Mouse (Mus musculus): ENCODE results near the gene Cmtm2a. TPM values are rescaled to one million over a fixed set of nuclear protein-coding genes. Genes with fewer than 3 reads are reported as not detected.
A peak's percentile ranks its signal among the peaks of the same experiment; 100 is the strongest.
"Not testable (repeated sequence)": the region's sequence is repeated elsewhere in the genome, so short reads cannot be mapped to it uniquely, and the experiment has no call there.

Cmtm2a gene
- total RNA-seq (2014; rRNA removed) (not detected in 2 replicates), polyA plus RNA-seq (2015; fragmentation: Nextera tagmentation; extraction: Ambion mirVana) (not detected in 2 replicates)

- H3K4me2 ChIP-seq (ENCODE audit: low read depth, low read length, poor library complexity, severe bottlenecking); ATAC-seq (ENCODE audit: low FRiP score); DNase-seq (ENCODE audit: low spot score); H3K27ac ChIP-seq (ENCODE audit: low read depth, low read length); H3K36me3 ChIP-seq (ENCODE audit: insufficient read depth, low read length); H3K27me3 ChIP-seq (ENCODE audit: insufficient read depth, low read length); H3K9me3 ChIP-seq (ENCODE audit: low read length); H3K4me1 ChIP-seq (ENCODE audit: insufficient read depth, low read length); H3K9ac ChIP-seq (replicated peaks; ENCODE audit: low read length, poor library complexity, severe bottlenecking); H3K4me3 ChIP-seq (ENCODE audit: low read depth, low read length): not testable (repeated sequence)
- 92% methylated on average over 12 of the region's 12 CpGs for WGBS
These were observed at the start of gene Cmtm2a for GRCm38 (mm10) chr8:104293081-104293480. Cmtm2a (minus strand) TSS chr8:104293181.

- no peak overlapping the region for H3K4me3 ChIP-seq (ENCODE audit: low read depth, low read length)
- no peaks in the 10 kb centered on the region for H3K9me3 ChIP-seq (ENCODE audit: low read length)
- 0 out of 2 replicates have a peak, but pooled peaks cover 2% of the 10 kb centered on the region for H3K36me3 ChIP-seq (ENCODE audit: insufficient read depth, low read length)
- H3K27me3 ChIP-seq (ENCODE audit: insufficient read depth, low read length): no peaks in the 10 kb centered on the region
- DNase-seq (ENCODE audit: low spot score) (no peak), ATAC-seq (ENCODE audit: low FRiP score) (no peak)
- H3K4me1 ChIP-seq (ENCODE audit: insufficient read depth, low read length): no peaks in the 10 kb centered on the region
- no peak overlapping the region for H3K9ac ChIP-seq (replicated peaks; ENCODE audit: low read length, poor library complexity, severe bottlenecking)
- TF ChIP-seq CTCF (IDR thresholded peaks at IDR 0.05): no peak
- H3K27ac ChIP-seq (ENCODE audit: low read depth, low read length): no peak overlapping the region
- no peak overlapping the region for H3K4me2 ChIP-seq (ENCODE audit: low read depth, low read length, poor library complexity, severe bottlenecking)
- 93% methylated on average over 5 of the region's 5 CpGs for WGBS
These were observed 49.4 kb upstream of the Cmtm2a start for GRCm38 (mm10) chr8:104342426-104342825.

GRCm38 (mm10) chr8:104341678-104342077 is 48.7 kb upstream of the Cmtm2a start:
- Histone ChIP-seq H3K4me1 (ENCODE audit: insufficient read depth, low read length) (no peaks in the 10 kb centered on the region), H3K27ac (ENCODE audit: low read depth, low read length) (no peak overlapping the region), H3K9ac (replicated peaks; ENCODE audit: low read length, poor library complexity, severe bottlenecking) (no peak overlapping the region), H3K27me3 (ENCODE audit: insufficient read depth, low read length) (no peaks in the 10 kb centered on the region), H3K36me3 (ENCODE audit: insufficient read depth, low read length) (0 out of 2 replicates have a peak, but pooled peaks cover 2% of the 10 kb centered on the region), H3K9me3 (ENCODE audit: low read length) (no peaks in the 10 kb centered on the region), H3K4me2 (ENCODE audit: low read depth, low read length, poor library complexity, severe bottlenecking) (peak overlapping the region; percentile 89), H3K4me3 (ENCODE audit: low read depth, low read length) (peak overlapping the region; percentile 59; the same call in 1 of the 2 replicates)
- TF ChIP-seq CTCF (IDR thresholded peaks at IDR 0.05): no peak
- ATAC-seq (ENCODE audit: low FRiP score) (0 out of 2 replicates have a peak, but pooled peaks have one; percentile 5), DNase-seq (ENCODE audit: low spot score) (no peak)
- WGBS: 42% methylated on average over 6 of the region's 6 CpGs

- H3K4me1 ChIP-seq (ENCODE audit: insufficient read depth, low read length): no peaks in the 10 kb centered on the region
- H3K4me2 ChIP-seq (ENCODE audit: low read depth, low read length, poor library complexity, severe bottlenecking): peak overlapping the region; percentile 89
- 0% methylated on average over 22 of the region's 24 CpGs for WGBS
- no peaks in the 10 kb centered on the region for H3K9me3 ChIP-seq (ENCODE audit: low read length)
- peak; percentile 67 for ATAC-seq (ENCODE audit: low FRiP score)
- no peak for TF ChIP-seq CTCF (IDR thresholded peaks at IDR 0.05)
- H3K4me3 ChIP-seq (ENCODE audit: low read depth, low read length): peak overlapping the region; percentile 59
- H3K27ac ChIP-seq (ENCODE audit: low read depth, low read length): peak overlapping the region; percentile 48
- DNase-seq (ENCODE audit: low spot score): peak; percentile 83
- H3K27me3 ChIP-seq (ENCODE audit: insufficient read depth, low read length): no peaks in the 10 kb centered on the region
- peak overlapping the region; percentile 63 for H3K9ac ChIP-seq (replicated peaks; ENCODE audit: low read length, poor library complexity, severe bottlenecking)
- H3K36me3 ChIP-seq (ENCODE audit: insufficient read depth, low read length): 0 out of 2 replicates have a peak, but pooled peaks cover 2% of the 10 kb centered on the region
These were observed 48.2 kb upstream of the Cmtm2a start for GRCm38 (mm10) chr8:104341106-104341561.

GRCm38 (mm10) chr8:104340233-104341105 is 47.5 kb upstream of the Cmtm2a start:
- peak overlapping the region; percentile 59 for H3K4me3 ChIP-seq (ENCODE audit: low read depth, low read length)
- DNase-seq (ENCODE audit: low spot score) (peak; percentile 73), ATAC-seq (ENCODE audit: low FRiP score) (peak; percentile 68)
- peak overlapping the region; percentile 48 for H3K27ac ChIP-seq (ENCODE audit: low read depth, low read length)
- H3K36me3 ChIP-seq (ENCODE audit: insufficient read depth, low read length): 0 out of 2 replicates have a peak, but pooled peaks cover 2% of the 10 kb centered on the region
- H3K4me1 ChIP-seq (ENCODE audit: insufficient read depth, low read length): no peaks in the 10 kb centered on the region
- WGBS: under 1% methylated on average over 52 of the region's 54 CpGs
- TF ChIP-seq CTCF (IDR thresholded peaks at IDR 0.05): peak; percentile 70
- H3K9me3 ChIP-seq (ENCODE audit: low read length): no peaks in the 10 kb centered on the region
- H3K27me3 ChIP-seq (ENCODE audit: insufficient read depth, low read length): no peaks in the 10 kb centered on the region
- peak overlapping the region; percentile 89 for H3K4me2 ChIP-seq (ENCODE audit: low read depth, low read length, poor library complexity, severe bottlenecking)
- H3K9ac ChIP-seq (replicated peaks; ENCODE audit: low read length, poor library complexity, severe bottlenecking): peak overlapping the region; percentile 63

- 2% methylated on average over 6 of the region's 6 CpGs for WGBS
- no peak for TF ChIP-seq CTCF (IDR thresholded peaks at IDR 0.05)
- Histone ChIP-seq H3K4me3 (ENCODE audit: low read depth, low read length) (peak overlapping the region; percentile 59), H3K36me3 (ENCODE audit: insufficient read depth, low read length) (0 out of 2 replicates have a peak, but pooled peaks cover 2% of the 10 kb centered on the region), H3K27me3 (ENCODE audit: insufficient read depth, low read length) (no peaks in the 10 kb centered on the region), H3K4me2 (ENCODE audit: low read depth, low read length, poor library complexity, severe bottlenecking) (peak overlapping the region; percentile 89), H3K9ac (replicated peaks; ENCODE audit: low read length, poor library complexity, severe bottlenecking) (peak overlapping the region; percentile 63), H3K4me1 (ENCODE audit: insufficient read depth, low read length) (no peaks in the 10 kb centered on the region), H3K27ac (ENCODE audit: low read depth, low read length) (peak overlapping the region; percentile 12; the same call in 1 of the 2 replicates), H3K9me3 (ENCODE audit: low read length) (no peaks in the 10 kb centered on the region)
- no peak for DNase-seq (ENCODE audit: low spot score)
- ATAC-seq (ENCODE audit: low FRiP score): no peak
These were observed 46.9 kb upstream of the Cmtm2a start for GRCm38 (mm10) chr8:104339983-104340232.
